Mouse (Mus musculus) midbrain, embryonic 10.5 days (tissue): ENCODE data around the gene Cdk2ap2. TPM values are rescaled to one million over a fixed set of nuclear protein-coding genes. Genes with fewer than 3 reads are reported as not detected.
"Not testable (repeated sequence)": the region's sequence is repeated elsewhere in the genome, so short reads cannot be mapped to it uniquely, and the experiment has no call there.

Experiments
- DNase-seq: peaks from one replicate; pipeline ENCODE4 v3.0.0-alpha.2; 2017; ENCODE audit warnings: low spot score
- H3K27ac ChIP-seq: fragments of 300-500 bp; sonication (generic); replicated peaks from 2 replicates; pipeline ENCODE4 v1.5.1; 2016; ENCODE audit warnings: mild to moderate bottlenecking
- H3K27me3 ChIP-seq: fragments of 300-500 bp; sonication (generic); 2 replicates; pipeline ENCODE4 v1.6.1; 2016; ENCODE audit warnings: low read depth, mild to moderate bottlenecking; ENCODE audit not compliant: poor library complexity, severe bottlenecking
- H3K36me3 ChIP-seq: fragments of 300-500 bp; sonication (generic); 2 replicates; pipeline ENCODE4 v1.6.1; 2016; ENCODE audit warnings: mild to moderate bottlenecking, moderate library complexity
- H3K4me1 ChIP-seq: fragments of 300-500 bp; sonication (generic); 2 replicates; pipeline ENCODE4 v1.6.1; 2016
- H3K4me3 ChIP-seq: fragments of 300-500 bp; sonication (generic); 2 replicates; pipeline ENCODE4 v1.5.1; 2016; ENCODE audit warnings: mild to moderate bottlenecking, moderate library complexity
- H3K9me3 ChIP-seq: fragments of 300-500 bp; sonication (generic); replicated peaks from 2 replicates; pipeline ENCODE4 v1.6.1; 2016; ENCODE audit warnings: mild to moderate bottlenecking
- WGBS: fragments of 180-500 bp; shearing (Covaris S2); methylation state at CpG from one replicate; pipeline ENCODE4 v1.1.7; 2016; 5-methylcytosine and 5-hydroxymethylcytosine counted together
- polyA plus RNA-seq: library from polyadenylated mRNA; unstranded; fragments of >200 nt; fragmentation: Nextera tagmentation; extraction: Ambion mirVana; gene quantifications from 2 replicates; pipeline ENCODE4 v1.2.1, GENCODE M21; 2016

The Cdk2ap2 gene
- polyA plus RNA-seq, 1 experiment from 2014 or later: 82.5 TPM

- H3K4me3 ChIP-seq: no peak overlapping the region
- peaks cover 78% of the 10 kb centered on the region for H3K36me3 ChIP-seq
- WGBS: 92% methylated on average over 10 of the region's 10 CpGs
- no peaks in the 10 kb centered on the region for H3K27me3 ChIP-seq
- no peaks in the 10 kb centered on the region for H3K9me3 ChIP-seq
- DNase-seq: no peak
- no peak overlapping the region for H3K27ac ChIP-seq
- H3K4me1 ChIP-seq: no peaks in the 10 kb centered on the region
These were observed 17.6 kb downstream of the Cdk2ap2 start for GRCm38 (mm10) chr19:4114551-4114950.

DNA sequence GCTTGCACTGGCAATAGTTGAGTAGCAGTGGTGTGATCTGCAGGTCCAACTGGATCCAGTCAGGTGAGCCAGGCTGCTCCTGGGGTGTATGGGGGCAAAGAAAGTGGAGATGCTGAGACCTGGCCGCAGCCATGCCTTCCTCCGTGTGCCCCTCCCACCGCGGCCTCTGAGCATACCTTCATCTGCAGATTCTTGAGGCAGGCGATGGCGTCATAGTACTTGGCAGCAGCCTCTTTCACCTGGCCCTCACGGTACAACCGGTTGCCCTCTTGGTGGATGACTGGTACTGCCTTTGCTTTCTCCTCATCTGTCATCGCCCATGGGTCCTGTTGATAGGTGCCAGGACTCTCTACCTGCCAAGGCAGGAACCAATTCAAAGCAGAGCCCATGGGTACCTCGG is 18.2 kb downstream of the Cdk2ap2 start:
- peaks cover 5% of the 10 kb centered on the region; the same call in 1 of the 2 replicates for H3K27me3 ChIP-seq
- no peak overlapping the region for H3K27ac ChIP-seq
- peaks cover 78% of the 10 kb centered on the region for H3K36me3 ChIP-seq
- 92% methylated on average over 10 of the region's 10 CpGs for WGBS
- H3K4me1 ChIP-seq: peaks cover 2% of the 10 kb centered on the region
- no peaks in the 10 kb centered on the region for H3K9me3 ChIP-seq
- DNase-seq: no peak
- H3K4me3 ChIP-seq: no peak overlapping the region

DNA sequence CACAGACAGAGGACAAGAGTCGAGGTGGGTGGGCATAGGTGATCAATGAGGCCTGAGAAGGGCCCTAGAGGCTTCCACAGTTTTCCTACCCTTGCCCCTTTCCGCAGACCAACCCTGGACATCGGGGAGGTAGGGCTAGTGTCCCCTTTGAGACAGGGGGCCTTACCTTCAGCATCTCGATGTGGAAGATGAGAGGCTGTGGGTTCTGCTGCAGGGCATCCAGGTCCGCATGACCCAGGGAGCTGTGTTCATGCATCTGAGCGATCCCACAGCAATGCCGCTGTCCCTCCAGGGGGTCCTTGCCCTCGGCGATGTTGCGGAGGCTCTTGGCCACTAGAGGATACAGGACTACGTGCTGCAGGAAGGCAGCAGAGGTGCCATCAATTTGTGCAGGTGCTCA is 18.8 kb downstream of the Cdk2ap2 start:
- peaks cover 74% of the 10 kb centered on the region for H3K36me3 ChIP-seq
- WGBS: 87% methylated on average over 11 of the region's 11 CpGs

GRCm38 (mm10) chr19:4117006-4117405 is 20.0 kb downstream of the Cdk2ap2 start:
- Histone ChIP-seq H3K27me3 (peaks cover 8% of the 10 kb centered on the region; the same call in 1 of the 2 replicates), H3K4me1 (peaks cover 14% of the 10 kb centered on the region), H3K4me3 (no peak overlapping the region), H3K9me3 (no peaks in the 10 kb centered on the region), H3K36me3 (peaks cover 63% of the 10 kb centered on the region), H3K27ac (no peak overlapping the region)
- no peak for DNase-seq
- WGBS: 97% methylated on average over 7 of the region's 7 CpGs

More for the DNA sequence above, 18.8 kb downstream of the Cdk2ap2 start:
- H3K27me3 ChIP-seq: peaks cover 8% of the 10 kb centered on the region; the same call in 1 of the 2 replicates
- H3K9me3 ChIP-seq: no peaks in the 10 kb centered on the region
- H3K4me3 ChIP-seq: no peak overlapping the region
- H3K27ac ChIP-seq: no peak overlapping the region
- DNase-seq: no peak
- H3K4me1 ChIP-seq: peaks cover 9% of the 10 kb centered on the region

DNA sequence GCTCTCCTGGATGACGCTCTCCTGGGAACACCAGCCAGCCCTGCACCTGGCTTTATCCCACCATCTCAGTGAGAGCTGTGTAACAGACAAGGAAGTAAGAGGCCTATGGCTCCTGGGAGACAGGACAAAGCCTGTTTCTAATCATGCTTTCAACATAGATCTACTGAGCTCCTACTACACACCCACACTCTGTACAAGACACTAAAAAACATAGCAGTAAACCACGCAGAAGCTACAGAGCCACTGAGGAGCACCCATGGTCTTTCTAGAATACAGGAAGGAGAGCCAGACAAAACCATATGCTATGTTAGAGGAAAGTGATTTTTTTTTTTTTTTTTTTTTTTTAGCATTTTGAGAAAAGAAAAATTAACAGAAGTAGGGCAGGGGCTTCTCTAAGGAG is 21.4 kb downstream of the Cdk2ap2 start:
- no peak overlapping the region for H3K27ac ChIP-seq
- no peak for DNase-seq
- H3K4me3 ChIP-seq: no peak overlapping the region
- H3K36me3 ChIP-seq: peaks cover 49% of the 10 kb centered on the region
- WGBS: 95% methylated on average over 2 of the region's 2 CpGs
- peaks cover 14% of the 10 kb centered on the region for H3K4me1 ChIP-seq
- H3K27me3 ChIP-seq: peaks cover 8% of the 10 kb centered on the region; the same call in 1 of the 2 replicates
- H3K9me3 ChIP-seq: no peaks in the 10 kb centered on the region

DNA sequence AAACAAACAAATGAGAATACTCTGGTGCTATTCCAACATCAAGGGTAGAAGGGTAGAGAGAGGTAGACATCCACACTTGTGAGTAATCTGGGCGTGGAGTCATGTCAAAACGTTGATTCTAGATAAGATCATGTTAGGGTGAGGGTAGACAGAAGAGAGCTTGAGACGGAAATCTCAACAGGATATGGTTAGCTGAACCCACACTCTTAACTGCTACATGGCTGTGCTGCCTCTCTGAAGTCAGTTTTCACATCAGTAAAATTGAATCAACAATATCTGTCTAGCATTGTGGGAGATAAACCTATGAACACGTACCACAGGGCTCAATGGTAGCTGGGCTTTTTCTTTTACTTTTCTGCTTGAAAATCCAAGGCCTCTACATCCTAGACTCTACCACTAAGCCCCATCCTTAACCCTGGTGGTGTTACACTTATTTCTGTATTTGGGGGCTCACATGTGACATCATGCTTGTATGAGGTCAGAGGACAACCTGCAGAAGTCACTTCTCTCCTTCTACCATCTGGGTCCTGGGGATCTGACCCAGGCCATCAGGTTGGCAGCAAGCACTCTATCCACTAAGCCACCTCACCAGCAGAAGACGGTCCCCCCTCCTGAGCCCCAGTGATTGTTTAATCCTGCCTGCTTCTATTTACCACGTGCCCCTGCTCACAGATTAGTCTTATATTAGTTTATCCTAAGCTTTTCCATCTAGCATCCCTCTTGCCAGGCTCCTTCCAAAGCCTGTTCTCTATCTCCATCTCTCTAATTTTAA is 22.9 kb downstream of the Cdk2ap2 start:
- Histone ChIP-seq H3K4me1 (peaks cover 14% of the 10 kb centered on the region), H3K4me3 (peak overlapping the region; percentile 61; the same call in 1 of the 2 replicates), H3K27ac (no peak overlapping the region), H3K9me3 (no peaks in the 10 kb centered on the region), H3K27me3 (peaks cover 8% of the 10 kb centered on the region; the same call in 1 of the 2 replicates), H3K36me3 (peaks cover 34% of the 10 kb centered on the region)
- DNase-seq: no peak
- 87% methylated on average over 6 of the region's 6 CpGs for WGBS

DNA sequence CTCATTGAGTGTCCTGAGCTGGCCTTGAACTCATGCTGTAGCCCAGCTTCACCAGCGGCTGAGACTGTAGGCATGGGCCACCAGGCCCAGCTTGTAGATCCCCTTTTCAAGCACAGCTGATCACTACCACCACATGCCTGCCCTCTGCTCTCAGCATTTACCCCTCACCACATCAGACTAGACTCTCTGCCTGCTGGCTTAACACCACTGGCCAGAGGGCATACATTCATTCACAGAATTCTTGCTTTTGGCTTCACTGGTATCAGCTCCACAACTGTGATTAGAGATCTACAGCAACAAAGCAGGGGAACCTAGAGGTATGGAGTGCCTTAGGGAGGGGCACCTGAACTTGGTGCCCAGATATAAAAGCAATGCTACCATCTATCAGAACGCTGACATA is 23.5 kb downstream of the Cdk2ap2 start:
- H3K9me3 ChIP-seq: no peaks in the 10 kb centered on the region
- WGBS: 96% methylated on average over 2 of the region's 2 CpGs
- H3K27ac ChIP-seq: no peak overlapping the region
- H3K27me3 ChIP-seq: peaks cover 8% of the 10 kb centered on the region; the same call in 1 of the 2 replicates
- H3K4me1 ChIP-seq: peaks cover 19% of the 10 kb centered on the region
- no peak for DNase-seq
- H3K4me3 ChIP-seq: peak overlapping the region; percentile 61
- H3K36me3 ChIP-seq: peaks cover 28% of the 10 kb centered on the region

DNA sequence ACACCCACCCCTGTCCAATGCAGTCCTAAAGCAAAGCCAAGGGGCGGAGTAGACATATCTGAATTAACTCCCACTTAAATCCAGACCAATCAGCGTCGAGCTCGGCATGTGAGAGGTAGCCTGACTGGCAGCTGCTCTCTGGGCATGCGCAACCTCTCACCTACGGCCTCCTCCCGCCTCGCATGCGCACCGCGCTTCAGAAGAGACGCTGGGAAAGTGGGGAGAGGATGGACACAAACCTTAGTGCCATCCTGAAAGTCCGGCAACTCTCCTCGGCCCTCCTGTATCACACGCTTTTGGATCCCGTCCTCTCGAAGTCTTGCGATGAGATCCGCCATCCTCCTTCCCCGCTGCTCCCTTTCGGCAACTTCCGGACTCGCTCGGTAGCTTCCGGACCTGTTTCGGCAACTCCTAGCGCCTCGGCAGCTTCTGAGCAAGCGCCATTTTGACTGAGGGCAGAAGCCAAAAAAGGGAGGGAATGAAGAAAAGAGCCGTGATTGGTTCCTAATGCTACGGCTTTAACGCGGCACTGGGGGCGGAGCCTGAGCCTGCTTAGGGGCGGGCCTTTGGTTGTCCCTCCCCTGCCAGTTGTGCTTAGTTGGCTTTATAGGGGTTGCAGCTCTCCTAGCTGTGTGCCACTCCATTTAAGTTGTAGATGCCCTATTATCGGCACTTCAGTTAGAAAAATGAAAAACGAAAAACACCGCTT is 24.3 kb downstream of the Cdk2ap2 start:
- H3K4me1 ChIP-seq: peaks cover 21% of the 10 kb centered on the region
- peaks cover 20% of the 10 kb centered on the region for H3K36me3 ChIP-seq
- 3% methylated on average over 38 of the region's 38 CpGs for WGBS
- peak overlapping the region; percentile 61 for H3K4me3 ChIP-seq
- peak; percentile 96 for DNase-seq
- H3K9me3 ChIP-seq: no peaks in the 10 kb centered on the region
- peak overlapping the region; percentile 90 for H3K27ac ChIP-seq
- peaks cover 8% of the 10 kb centered on the region; the same call in 1 of the 2 replicates for H3K27me3 ChIP-seq

DNA sequence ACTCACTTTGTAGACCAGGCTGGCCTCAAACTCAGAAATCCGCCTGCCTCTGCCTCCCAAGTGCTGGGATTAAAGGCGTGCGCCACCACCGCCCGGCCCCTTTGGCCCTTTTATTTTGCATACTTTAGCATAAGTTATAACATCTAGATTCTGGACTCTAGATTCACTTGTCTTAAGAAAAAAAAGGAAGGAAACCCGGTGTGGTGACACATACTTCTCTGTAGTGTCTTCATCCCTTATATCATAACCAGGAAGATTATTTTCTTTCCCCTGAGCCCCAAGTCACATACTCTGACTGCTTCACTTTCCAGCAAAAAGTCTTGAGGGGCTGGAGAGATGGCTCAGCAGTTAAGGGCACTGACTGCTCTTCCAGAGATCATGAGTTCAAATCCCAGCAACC is 24.9 kb downstream of the Cdk2ap2 start:
- peaks cover 27% of the 10 kb centered on the region for H3K4me1 ChIP-seq
- not testable (repeated sequence) for DNase-seq, H3K27me3 ChIP-seq, H3K9me3 ChIP-seq
- 0 out of 2 replicates have a peak overlapping the region, but pooled peaks have one; percentile 42 for H3K27ac ChIP-seq
- peaks cover 14% of the 10 kb centered on the region for H3K36me3 ChIP-seq
- 61% methylated on average over 6 of the region's 6 CpGs for WGBS
- peak overlapping the region; percentile 61; the same call in 1 of the 2 replicates for H3K4me3 ChIP-seq

DNA sequence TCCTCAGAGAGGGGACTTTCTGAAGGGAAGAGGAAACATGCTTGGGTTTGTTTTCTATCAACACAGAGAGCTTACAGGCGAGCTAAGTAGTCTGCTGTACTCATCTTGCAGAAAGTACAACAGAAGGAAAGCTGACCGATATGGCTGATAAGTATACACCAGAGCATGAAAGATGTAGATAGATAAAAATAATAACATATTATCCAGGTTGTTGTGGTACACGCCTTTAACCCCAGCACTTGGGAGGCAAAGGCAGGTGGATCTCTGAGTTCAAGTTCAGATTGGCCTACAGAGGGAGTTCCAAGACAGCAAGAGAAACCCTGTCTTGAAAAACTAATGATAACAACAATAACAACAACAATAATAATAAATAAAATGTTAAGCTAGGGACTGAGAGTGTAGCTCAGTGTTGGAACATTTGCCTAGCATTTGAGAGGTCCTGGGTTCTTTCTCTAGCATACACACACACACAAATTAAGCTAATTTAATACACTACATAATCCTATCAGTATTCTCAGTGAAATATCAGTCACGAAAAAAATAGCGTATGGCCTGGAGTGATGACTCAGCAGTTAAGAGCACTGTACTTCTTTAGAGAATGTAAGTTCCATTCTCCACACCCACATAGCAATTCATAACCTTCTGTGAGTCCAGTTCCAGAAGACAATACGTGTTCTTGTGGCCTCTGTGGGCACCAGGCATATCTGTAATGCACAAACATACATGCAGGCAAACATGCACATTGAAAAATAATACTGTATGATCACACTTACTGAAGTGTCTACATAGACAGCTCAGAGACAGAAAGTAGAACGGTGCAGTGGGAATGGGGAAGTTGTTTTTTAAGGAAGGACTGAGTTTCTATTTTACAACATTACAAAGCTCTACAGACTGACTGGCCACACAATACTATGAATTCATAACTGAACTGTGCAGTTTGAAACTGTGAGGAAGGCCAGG is 25.7 kb downstream of the Cdk2ap2 start:
- H3K4me1 ChIP-seq: peaks cover 35% of the 10 kb centered on the region
- peaks cover 8% of the 10 kb centered on the region; the same call in 1 of the 2 replicates for H3K27me3 ChIP-seq
- H3K27ac ChIP-seq: no peak overlapping the region
- peaks cover 10% of the 10 kb centered on the region for H3K36me3 ChIP-seq
- WGBS: 86% methylated on average over 7 of the region's 7 CpGs
- DNase-seq: no peak
- no peaks in the 10 kb centered on the region for H3K9me3 ChIP-seq
- H3K4me3 ChIP-seq: no peak overlapping the region

GRCm38 (mm10) chr19:4124432-4124831 is 27.4 kb downstream of the Cdk2ap2 start:
- 89% methylated on average over 4 of the region's 4 CpGs for WGBS
- no peak overlapping the region for H3K27ac ChIP-seq

DNA sequence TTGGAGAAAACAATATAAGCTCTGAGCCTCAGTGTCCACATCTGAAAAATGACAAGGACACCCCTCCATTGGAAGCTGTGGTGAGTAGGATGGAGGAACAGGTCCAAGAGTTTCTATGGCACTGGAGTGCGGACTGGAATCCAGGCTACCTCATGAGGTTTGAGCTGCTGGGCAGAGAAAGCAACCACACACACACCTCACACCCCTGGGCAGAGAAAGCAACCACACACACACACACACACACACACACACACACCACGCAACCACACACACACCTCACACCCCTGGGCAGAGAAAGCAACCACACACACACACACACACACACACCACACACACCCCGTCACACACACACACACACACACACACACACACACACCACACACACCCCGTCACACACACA is 28.3 kb downstream of the Cdk2ap2 start:
- not testable (repeated sequence) for DNase-seq, H3K27me3 ChIP-seq, H3K9me3 ChIP-seq
- H3K4me1 ChIP-seq: peaks cover 32% of the 10 kb centered on the region
- H3K36me3 ChIP-seq: peaks cover 30% of the 10 kb centered on the region
- peak overlapping the region; percentile 90 for H3K27ac ChIP-seq
- peak overlapping the region; percentile 79 for H3K4me3 ChIP-seq
- WGBS: 18% methylated on average over 4 of the region's 4 CpGs

More at GRCm38 (mm10) chr19:4124432-4124831, 27.4 kb downstream of the Cdk2ap2 start:
- Histone ChIP-seq H3K27me3 (peaks cover 8% of the 10 kb centered on the region; the same call in 1 of the 2 replicates), H3K4me1 (peaks cover 36% of the 10 kb centered on the region), H3K9me3 (no peaks in the 10 kb centered on the region), H3K4me3 (no peak overlapping the region), H3K36me3 (peaks cover 21% of the 10 kb centered on the region)
- no peak for DNase-seq
